Mouse (Mus musculus) myocyte (in vitro differentiated cells): ENCODE measurements around the gene Sypl. TPM values are rescaled to one million over a fixed set of nuclear protein-coding genes. Genes with fewer than 3 reads are reported as not detected.

ENCODE experiments used
- H3K27me3 ChIP-seq: one replicate; pipeline ENCODE4 v1.6.1; 2011; ENCODE audit not compliant: control insufficient read depth, insufficient read depth, insufficient read length
- H3K36me3 ChIP-seq: one replicate; pipeline ENCODE4 v1.6.1; 2011; ENCODE audit not compliant: control insufficient read depth, insufficient read depth
- H3K4me2 ChIP-seq: one replicate; pipeline ENCODE4 v1.6.1; 2011; ENCODE audit warnings: low read depth, control low read depth
- H3K4me3 ChIP-seq: one replicate; pipeline ENCODE4 v1.5.1; 2011; ENCODE audit warnings: mild to moderate bottlenecking, control low read depth, moderate library complexity
- H3K79me2 ChIP-seq: one replicate; pipeline ENCODE4 v1.6.1; 2011; ENCODE audit not compliant: control insufficient read depth, insufficient read depth
- H3ac ChIP-seq: one replicate; pipeline ENCODE4 v1.6.1; 2011; ENCODE audit not compliant: control insufficient read depth, insufficient read length
- CEBPB ChIP-seq: IDR thresholded peaks from 2 replicates; pipeline ENCODE4 v1.6.1; 2011; ENCODE audit warnings: mild to moderate bottlenecking, moderate library complexity; ENCODE audit not compliant: poor library complexity, insufficient read depth, severe bottlenecking
- E2F4 ChIP-seq: IDR thresholded peaks from one replicate; pipeline ENCODE4 v1.6.1; 2011; ENCODE audit warnings: mild to moderate bottlenecking, control low read depth, moderate library complexity; ENCODE audit not compliant: insufficient read depth
- MAX ChIP-seq: IDR thresholded peaks from one replicate; pipeline ENCODE4 v1.6.1; 2011; ENCODE audit warnings: low read depth, mild to moderate bottlenecking, control low read depth
- MYOD1 ChIP-seq, 3 experiments: IDR thresholded peaks; one replicate each; pipeline ENCODE4 v1.6.1; 2011; ENCODE audit warnings: control low read depth in 2 of 3, low read depth in 2 of 3, mild to moderate bottlenecking in 2 of 3, moderate library complexity in 1 of 3; ENCODE audit not compliant: insufficient read length in 2 of 3, control insufficient read depth in 1 of 3
- MYOG ChIP-seq, 3 experiments: IDR thresholded peaks; one replicate each; pipeline ENCODE4 v1.6.1; 2011; ENCODE audit warnings: control low read depth in 2 of 3, low read depth in 2 of 3, mild to moderate bottlenecking in 2 of 3; ENCODE audit not compliant: insufficient read length in 2 of 3, control insufficient read depth in 1 of 3, insufficient read depth in 1 of 3
- POLR2A ChIP-seq: IDR thresholded peaks from one replicate; pipeline ENCODE4 v1.6.1; 2011; ENCODE audit warnings: low read depth, mild to moderate bottlenecking, control low read depth, moderate library complexity; ENCODE audit not compliant: insufficient read length
- POLR2AphosphoS2 ChIP-seq: IDR thresholded peaks from one replicate; pipeline ENCODE4 v1.6.1; 2011; ENCODE audit warnings: low read depth, control low read depth; ENCODE audit not compliant: insufficient read length
- REST ChIP-seq: IDR thresholded peaks from one replicate; pipeline ENCODE4 v1.6.1; 2011; ENCODE audit warnings: mild to moderate bottlenecking, control low read depth, moderate library complexity; ENCODE audit not compliant: insufficient read depth, insufficient read length
- SRF ChIP-seq: IDR thresholded peaks from one replicate; pipeline ENCODE4 v1.6.1; 2011; ENCODE audit warnings: low read depth; ENCODE audit not compliant: control insufficient read depth, insufficient read length
- TCF12 ChIP-seq: IDR thresholded peaks from one replicate; pipeline ENCODE4 v1.6.1; 2011; ENCODE audit warnings: mild to moderate bottlenecking, control low read depth; ENCODE audit not compliant: poor library complexity, insufficient read depth, severe bottlenecking
- TCF3 ChIP-seq: IDR thresholded peaks from one replicate; pipeline ENCODE4 v1.6.1; 2011; ENCODE audit warnings: low read depth, control low read depth; ENCODE audit not compliant: insufficient read length
- USF1 ChIP-seq: IDR thresholded peaks from one replicate; pipeline ENCODE4 v1.6.1; 2011; ENCODE audit warnings: low read depth, mild to moderate bottlenecking, control low read depth, moderate library complexity
- polyA plus RNA-seq: library from polyadenylated mRNA; unstranded; fragments of >200 nt; fragmentation: generic; extraction: Trizol; gene quantifications from one replicate; pipeline ENCODE4 v1.2.1, GENCODE M21; 2012; ENCODE audit warnings: missing spikeins

The Sypl gene
- polyA plus RNA-seq, 1 experiment = 64.0 TPM

DNA sequence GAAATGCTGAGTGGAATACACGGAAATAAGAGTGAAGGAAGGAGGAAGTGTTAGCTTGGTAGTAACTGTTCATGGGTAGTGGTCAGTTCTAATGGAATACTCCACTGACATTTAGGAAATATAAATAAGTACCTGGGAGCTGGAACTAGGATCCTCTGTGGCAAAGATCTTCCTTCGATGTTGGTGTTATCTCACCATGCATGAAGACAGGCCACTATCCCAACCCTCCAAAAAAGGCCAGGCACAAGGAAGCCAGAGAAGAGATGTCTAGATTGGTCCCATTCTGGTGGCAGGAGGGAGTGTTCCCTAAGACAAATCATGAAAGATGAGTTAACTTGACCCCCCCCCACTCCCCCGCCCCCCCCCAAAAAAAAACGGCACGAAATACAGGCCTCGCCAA, 625 bp upstream of the Sypl start:
- peak overlapping the region; percentile 99 for H3K4me2 ChIP-seq
- H3K4me3 ChIP-seq = peak overlapping the region; percentile 90
- peaks cover 36% of the 10 kb centered on the region for H3K79me2 ChIP-seq
- no peaks in the 10 kb centered on the region for H3K36me3 ChIP-seq
- TF ChIP-seq MAX = no peak
- TF ChIP-seq TCF3 = no peak
- TF ChIP-seq USF1 = no peak
- no peak for TF ChIP-seq MYOG (IDR thresholded peaks at IDR 0.05; ENCODE audit: control insufficient read depth in 1 of 3, insufficient read depth in 1 of 3, insufficient read length in 2 of 3, low read depth in 2 of 3)
- TF ChIP-seq POLR2AphosphoS2 = no peak
- TF ChIP-seq E2F4 = no peak
- TF ChIP-seq SRF = no peak
- no peak for TF ChIP-seq CEBPB
- TF ChIP-seq REST = no peak
- no peak for TF ChIP-seq TCF12
- TF ChIP-seq POLR2A = no peak
- no peak for TF ChIP-seq MYOD1 (IDR thresholded peaks at IDR 0.05; ENCODE audit: control insufficient read depth in 1 of 3, insufficient read length in 2 of 3, low read depth in 2 of 3)
- H3ac ChIP-seq = no peak overlapping the region
- no peaks in the 10 kb centered on the region for H3K27me3 ChIP-seq

DNA sequence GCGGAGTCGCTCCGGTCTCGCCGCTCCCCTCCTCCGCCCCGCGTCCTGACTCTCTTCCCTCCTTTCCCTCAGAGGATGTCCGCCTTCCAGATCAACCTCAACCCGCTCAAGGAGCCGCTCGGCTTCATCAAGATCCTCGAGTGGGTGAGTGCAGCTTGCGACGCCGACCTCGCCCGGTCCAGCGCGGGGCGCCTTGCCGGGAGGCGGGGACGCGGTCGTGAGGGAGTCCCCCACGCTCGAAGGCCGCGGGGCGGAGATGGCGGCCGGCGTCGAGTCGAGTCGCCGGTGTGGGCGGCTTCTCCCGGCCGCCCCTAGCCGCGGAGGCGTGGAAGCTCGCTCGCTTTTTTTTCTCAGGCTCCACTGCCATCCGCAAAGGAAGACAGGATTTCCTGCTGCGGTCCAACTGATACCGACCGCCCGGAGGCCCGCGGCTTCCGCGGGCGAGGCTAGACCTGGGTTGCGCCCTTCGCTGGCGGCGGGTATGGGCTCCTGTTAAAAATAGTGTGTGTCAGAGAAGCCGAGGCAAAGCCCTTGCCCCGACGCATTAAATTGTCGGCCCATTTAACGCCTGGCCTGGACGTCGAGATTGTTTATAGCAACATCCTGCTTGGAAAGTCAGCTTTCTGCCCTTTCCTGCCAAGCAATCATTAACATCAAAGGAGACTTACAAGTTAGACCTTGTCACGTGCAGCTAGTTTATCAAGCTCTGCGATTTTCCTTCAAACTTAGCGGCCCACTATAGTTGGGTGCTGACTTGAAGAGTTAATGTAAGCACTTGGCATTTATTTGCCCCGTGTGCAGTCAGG, 728 bp downstream of the Sypl start:
- H3ac ChIP-seq = peak overlapping the region; percentile 56
- H3K4me3 ChIP-seq = peak overlapping the region; percentile 90
- H3K79me2 ChIP-seq = peaks cover 50% of the 10 kb centered on the region
- H3K36me3 ChIP-seq = no peaks in the 10 kb centered on the region
- H3K4me2 ChIP-seq = peak overlapping the region; percentile 95
- TF ChIP-seq MAX (no peak), POLR2AphosphoS2 (peak; percentile 73), POLR2A (peak; percentile 82), USF1 (peak; percentile 63)
- no peaks in the 10 kb centered on the region for H3K27me3 ChIP-seq

DNA sequence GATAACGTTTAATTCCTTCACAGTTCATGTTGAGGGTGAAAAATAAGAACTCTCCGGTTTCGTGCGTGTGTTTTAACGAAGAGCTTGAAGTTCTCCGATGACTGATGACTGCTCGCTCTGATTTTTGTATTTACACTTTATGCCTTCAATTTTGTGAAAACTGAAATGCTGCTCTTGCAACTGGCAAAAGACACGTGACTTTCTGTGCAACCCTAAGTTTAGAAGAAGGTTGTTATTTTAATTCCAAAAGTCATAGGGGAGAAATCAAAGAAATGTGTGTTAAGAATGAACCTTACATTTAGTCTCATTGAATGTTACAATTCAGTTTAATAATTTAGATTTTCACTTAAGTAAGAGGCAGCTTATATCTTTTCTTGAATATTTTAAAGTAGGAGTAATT, 1.3 kb downstream of the Sypl start:
- H3K4me3 ChIP-seq = peak overlapping the region; percentile 90
- no peaks in the 10 kb centered on the region for H3K27me3 ChIP-seq
- H3K4me2 ChIP-seq = peak overlapping the region; percentile 95

DNA sequence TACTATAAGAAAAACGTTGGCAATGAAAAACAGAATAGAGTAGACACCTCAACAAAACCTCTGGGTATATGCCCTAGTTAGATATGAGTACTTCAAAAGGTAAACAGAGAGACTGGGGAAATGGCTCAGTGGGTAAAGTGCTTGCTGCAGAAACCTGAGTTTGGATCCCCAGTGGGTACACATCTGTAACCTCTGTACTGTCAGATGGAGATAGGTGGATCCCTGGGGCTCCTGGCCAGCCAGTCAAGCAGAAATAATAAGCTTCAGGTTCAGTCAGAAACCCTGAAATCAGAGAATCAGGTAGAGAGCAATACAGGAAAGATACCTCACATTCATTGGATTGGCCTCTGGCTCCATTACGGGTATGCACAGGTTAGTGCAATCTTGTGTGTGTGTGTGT, 3.5 kb downstream of the Sypl start:
- H3ac ChIP-seq = no peak overlapping the region
- TF ChIP-seq MYOD1 (IDR thresholded peaks at IDR 0.05; ENCODE audit: control insufficient read depth in 1 of 3, insufficient read length in 2 of 3, low read depth in 2 of 3) (no peak), MAX (no peak), CEBPB (no peak), MYOG (IDR thresholded peaks at IDR 0.05; ENCODE audit: control insufficient read depth in 1 of 3, insufficient read depth in 1 of 3, insufficient read length in 2 of 3, low read depth in 2 of 3) (no peak), TCF3 (no peak), SRF (no peak), REST (no peak), TCF12 (no peak), POLR2AphosphoS2 (no peak), USF1 (no peak), E2F4 (no peak), POLR2A (no peak)
- no peak overlapping the region for H3K4me2 ChIP-seq
- no peaks in the 10 kb centered on the region for H3K27me3 ChIP-seq
- H3K4me3 ChIP-seq = no peak overlapping the region
- H3K79me2 ChIP-seq = peaks cover 78% of the 10 kb centered on the region
- no peaks in the 10 kb centered on the region for H3K36me3 ChIP-seq

More for the DNA sequence above, 1.3 kb downstream of the Sypl start:
- Histone ChIP-seq H3ac (peak overlapping the region; percentile 56), H3K36me3 (no peaks in the 10 kb centered on the region), H3K79me2 (peaks cover 56% of the 10 kb centered on the region)
- peak; percentile 69 for TF ChIP-seq USF1
- no peak for TF ChIP-seq CEBPB
- no peak for TF ChIP-seq POLR2AphosphoS2
- TF ChIP-seq MAX = no peak

DNA sequence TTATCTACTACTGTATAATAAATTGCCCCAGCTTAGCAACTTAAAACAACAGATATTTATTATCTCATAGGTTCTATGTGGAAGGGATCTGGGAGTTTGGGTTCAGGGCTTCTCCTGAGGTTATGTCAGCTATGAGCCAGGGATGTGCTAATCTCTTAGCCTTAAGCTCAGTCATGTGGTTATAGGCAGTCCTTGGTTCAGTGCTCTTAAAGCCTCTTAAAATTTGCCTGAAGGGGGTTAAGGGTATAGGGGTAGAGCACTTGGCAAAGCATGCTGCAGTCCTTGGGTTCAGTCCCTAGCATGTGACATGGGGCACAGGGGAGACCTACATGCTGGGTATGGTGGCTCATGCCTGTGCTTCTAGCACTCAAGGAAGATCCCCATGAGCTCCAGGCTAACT, 8.4 kb downstream of the Sypl start:
- no peak overlapping the region for H3K4me2 ChIP-seq
- peaks cover 79% of the 10 kb centered on the region for H3K79me2 ChIP-seq
- H3K4me3 ChIP-seq = no peak overlapping the region
- H3K27me3 ChIP-seq = no peaks in the 10 kb centered on the region
- no peak overlapping the region for H3ac ChIP-seq
- TF ChIP-seq E2F4 (no peak), USF1 (no peak), POLR2AphosphoS2 (no peak), POLR2A (no peak), TCF12 (no peak), SRF (no peak), MAX (no peak), REST (no peak), CEBPB (no peak), MYOD1 (IDR thresholded peaks at IDR 0.05; ENCODE audit: control insufficient read depth in 1 of 3, insufficient read length in 2 of 3, low read depth in 2 of 3) (no peak), TCF3 (no peak), MYOG (IDR thresholded peaks at IDR 0.05; ENCODE audit: control insufficient read depth in 1 of 3, insufficient read depth in 1 of 3, insufficient read length in 2 of 3, low read depth in 2 of 3) (no peak)
- peaks cover 13% of the 10 kb centered on the region for H3K36me3 ChIP-seq
